Mouse (Mus musculus): Measurements from ENCODE around the gene Irf8.

- TF ChIP-seq GATA1 (IDR thresholded peaks at IDR 0.05; ENCODE audit: borderline replicate concordance, low read length), result no peak
- TF ChIP-seq FLI1 (IDR thresholded peaks at IDR 0.05; ENCODE audit: low read length), result no peak
These were observed 50.6 kb downstream of the Irf8 start for GRCm38 (mm10) chr8:120786753-120787152.

Measured in megakaryocyte, embryonic 14.5 days (primary cell).